Mouse (Mus musculus) Muller cell, postnatal 12 days (primary cell): ENCODE measurements around the gene Ppp1r37.
A peak's percentile ranks its signal among the peaks of the same experiment; 100 is the strongest.

Experiments used
- DNase-seq: peaks from one replicate; pipeline ENCODE4 v3.0.0-alpha.2; 2015; ENCODE audit errors: inconsistent ontology term

Ppp1r37 gene

DNA sequence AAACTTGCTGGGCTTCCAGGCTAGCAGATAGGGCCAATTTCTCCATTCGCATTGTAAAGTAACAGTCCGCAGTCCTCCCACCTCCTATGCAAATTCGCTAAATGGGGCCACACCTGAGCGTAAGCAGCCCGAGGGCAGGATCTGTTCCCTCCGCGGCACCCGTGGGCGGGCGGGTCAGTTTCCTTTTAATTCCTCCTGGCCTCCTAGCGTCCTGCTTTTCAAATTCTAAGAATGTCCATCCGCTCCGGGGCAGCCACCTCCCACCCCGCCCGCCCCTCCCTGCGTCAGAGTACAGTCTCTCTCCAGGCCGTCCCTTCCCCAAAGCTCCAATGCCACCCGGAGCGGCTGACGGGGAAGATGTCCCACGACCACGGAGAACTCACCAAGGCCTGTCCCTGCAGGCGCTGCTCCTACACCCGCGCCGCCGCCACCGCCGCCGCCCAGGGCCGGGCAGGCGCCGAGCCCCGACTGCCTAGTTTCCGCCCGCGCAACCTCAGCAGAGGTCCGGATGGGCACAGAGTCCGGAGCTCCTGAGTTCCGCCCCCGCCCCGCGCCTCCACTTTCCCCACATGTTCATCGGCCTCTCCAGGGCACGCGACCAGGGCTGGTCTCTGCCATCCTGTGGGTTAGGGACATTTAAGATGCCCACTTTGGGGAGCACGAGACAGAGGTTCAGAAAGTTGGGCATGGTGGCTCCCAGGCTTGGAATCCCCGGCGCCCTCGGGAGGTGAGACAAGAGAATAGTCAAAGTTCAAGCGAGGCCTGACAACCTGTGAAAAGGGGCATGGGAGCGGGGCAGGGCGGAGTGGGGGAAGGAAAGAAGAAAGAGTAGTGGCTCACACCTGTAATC lies 10.3 kb upstream of the Ppp1r37 start:
- DNase-seq, result peak; percentile 94

DNA sequence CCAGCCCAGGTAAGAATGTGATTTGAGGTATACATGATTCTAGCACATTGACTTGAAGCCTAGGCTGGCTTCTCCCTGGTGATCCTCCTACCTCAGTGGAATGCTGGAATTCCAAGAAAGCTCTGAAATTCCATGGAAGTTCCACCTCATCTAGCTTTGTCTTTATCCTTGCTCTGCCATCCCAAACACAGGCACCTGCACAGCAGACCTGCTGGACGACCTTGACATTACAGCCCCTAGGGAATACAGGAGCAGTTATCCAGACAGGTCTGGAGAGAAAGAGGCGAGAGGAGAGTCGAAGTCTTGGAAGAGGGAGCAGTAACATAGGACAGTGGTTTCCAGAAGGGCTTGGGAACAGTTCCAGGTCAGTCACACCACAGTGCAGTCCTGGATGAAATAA lies 6.8 kb upstream of the Ppp1r37 start:
- no peak for DNase-seq

DNA sequence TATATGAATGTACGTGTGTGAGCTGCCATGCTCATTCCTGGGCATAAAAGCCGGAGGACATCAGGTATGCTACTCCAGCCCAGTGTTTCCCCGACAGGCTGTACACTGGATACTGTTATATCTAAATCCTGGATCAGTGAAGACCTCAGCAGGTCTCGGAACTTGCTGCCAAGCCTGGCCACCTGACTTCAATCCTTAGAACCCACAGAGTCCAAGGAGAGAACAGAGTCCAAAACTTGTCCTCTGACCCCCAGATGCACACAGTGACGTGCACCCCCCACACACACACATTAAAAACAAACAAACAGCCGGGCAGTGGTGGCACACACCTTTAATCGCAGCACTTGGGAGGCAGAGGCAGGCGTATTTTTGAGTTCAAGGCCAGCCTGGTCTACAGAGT lies 4.5 kb upstream of the Ppp1r37 start:
- DNase-seq, result no peak

GRCm38 (mm10) chr7:19565803-19566202 lies 2.9 kb upstream of the Ppp1r37 start:
- DNase-seq, result no peak

- no peak for DNase-seq
Measured at GRCm38 (mm10) chr7:19564455-19564854, 1.6 kb upstream of the Ppp1r37 start.

DNA sequence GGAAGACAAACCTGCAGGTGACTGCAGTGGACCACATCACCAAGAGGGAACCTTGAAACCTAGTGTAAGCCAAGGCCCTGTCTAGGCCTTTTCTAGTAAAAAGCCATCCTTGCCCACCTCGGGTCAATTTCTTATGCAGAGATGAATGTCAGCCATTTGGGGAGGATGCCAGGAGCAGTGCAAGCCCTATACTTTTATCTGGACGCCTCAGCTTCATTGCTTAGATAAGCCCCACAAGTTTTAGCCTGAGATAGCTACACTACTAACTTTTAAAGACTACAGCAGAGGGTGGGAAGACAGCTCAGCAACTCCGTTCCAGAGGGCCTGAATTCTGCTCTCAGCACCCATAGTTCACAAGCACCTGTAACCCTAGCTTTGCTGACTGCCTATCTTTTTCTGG lies 1.0 kb upstream of the Ppp1r37 start:
- DNase-seq, result no peak

- DNase-seq, result peak; percentile 96
Measured at GRCm38 (mm10) chr7:19561765-19562642, 872 bp downstream of the Ppp1r37 start.

GRCm38 (mm10) chr7:19561431-19561764 lies 1.5 kb downstream of the Ppp1r37 start:
- peak; percentile 33 for DNase-seq

DNA sequence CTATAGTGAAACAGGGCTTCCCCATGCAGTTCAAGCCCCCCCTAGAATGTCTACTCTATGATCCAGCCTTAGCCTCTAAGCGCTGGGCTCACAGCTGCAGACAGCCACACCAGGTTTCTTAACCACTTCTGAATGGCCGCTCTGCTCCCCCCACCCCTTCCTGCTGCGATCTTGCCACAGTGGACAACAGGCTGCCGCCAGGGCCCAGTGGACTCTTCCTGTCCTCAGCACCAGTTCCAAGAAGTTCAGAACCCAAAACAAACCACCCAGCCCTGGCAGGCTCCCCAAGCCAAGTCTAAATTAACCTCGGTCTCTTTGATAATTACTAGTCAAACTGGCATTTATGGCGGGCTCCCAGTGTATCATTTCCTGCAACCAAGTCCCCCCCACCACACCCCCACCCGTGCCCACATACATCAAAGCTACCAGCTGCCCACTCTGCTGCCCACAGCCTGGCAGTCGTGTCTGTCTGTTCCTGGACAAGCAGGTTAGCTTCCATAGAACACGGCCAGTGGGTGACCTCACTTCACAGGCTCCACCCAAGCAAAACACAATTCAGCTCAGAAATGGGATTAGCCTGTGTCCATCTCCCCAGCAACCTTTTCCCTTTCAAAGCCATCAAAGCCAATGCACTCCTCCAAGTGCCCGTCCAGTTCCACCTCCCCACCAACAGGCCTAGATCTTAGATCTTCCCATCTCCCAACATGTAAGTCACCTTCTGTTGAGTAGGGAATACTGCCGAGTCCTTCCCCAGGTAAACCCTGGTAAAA lies 2.2 kb downstream of the Ppp1r37 start:
- DNase-seq, result peak; percentile 94

DNA sequence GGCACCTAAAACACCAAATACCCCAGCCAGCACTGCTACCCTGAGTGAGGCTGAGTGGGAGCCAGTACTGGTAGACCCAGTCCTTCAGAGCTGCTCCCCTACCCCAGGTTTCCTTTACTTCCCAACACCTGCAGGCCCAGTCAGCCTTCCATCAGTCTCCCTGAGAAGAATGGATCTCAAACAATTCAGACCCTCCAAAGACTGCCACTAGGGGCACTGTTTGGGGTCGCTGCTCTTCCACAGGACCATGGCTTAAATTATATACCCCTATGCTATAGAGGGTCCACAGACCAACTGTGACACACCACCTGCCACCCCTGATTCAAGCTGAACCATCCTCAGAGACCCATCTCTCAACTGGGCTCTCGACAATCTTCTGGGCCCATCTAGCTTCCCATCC lies 3.9 kb downstream of the Ppp1r37 start:
- no peak for DNase-seq

DNA sequence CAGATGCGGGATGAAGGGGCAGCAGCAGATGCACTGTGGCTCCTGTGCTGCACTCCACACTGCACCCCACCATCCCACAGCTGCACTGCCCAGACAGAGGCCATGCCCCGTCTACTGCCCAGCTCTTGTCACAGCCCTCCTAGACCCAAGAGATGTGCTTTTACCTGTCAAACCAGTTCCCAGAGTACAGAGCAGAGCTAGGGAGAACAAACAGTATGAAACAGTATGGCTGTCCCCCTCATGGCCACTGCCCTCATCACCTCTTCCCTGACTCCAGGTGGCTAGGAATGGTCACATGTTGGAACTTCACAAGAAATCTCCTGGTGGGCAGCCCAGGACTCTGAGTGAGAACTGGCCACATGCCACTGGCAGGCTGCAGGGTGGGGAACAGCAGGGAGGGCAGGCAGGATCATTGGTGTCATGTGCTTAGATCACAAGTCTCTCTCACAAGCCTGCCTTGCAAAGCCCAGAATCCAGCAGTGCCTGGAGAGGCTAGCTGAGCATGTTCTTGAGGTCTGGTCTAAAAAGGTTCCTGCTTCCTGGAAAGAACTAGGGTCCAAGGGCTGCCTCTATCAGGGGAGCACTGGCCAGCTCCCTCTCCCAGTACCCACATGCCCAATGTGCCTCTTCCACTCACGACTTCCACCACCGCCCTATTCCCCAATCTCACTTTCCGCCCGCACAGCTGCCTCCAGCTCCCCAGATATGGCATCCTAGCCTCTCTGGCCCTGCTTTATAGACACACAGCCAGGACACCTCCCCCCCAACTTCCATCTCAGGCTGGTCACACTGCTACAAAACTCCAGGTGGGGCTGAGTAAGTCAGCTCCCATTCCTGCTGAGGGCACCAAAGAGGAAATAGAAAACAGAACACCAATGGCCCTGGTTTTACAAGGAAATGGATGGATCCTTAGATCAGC lies 4.6 kb downstream of the Ppp1r37 start:
- DNase-seq, result no peak

- DNase-seq, result no peak
Measured at GRCm38 (mm10) chr7:19557086-19557485, 5.8 kb downstream of the Ppp1r37 start.

GRCm38 (mm10) chr7:19554168-19554567 lies 8.7 kb downstream of the Ppp1r37 start:
- no peak for DNase-seq

- DNase-seq, result no peak
Measured at GRCm38 (mm10) chr7:19552443-19552842, 10.4 kb downstream of the Ppp1r37 start.

DNA sequence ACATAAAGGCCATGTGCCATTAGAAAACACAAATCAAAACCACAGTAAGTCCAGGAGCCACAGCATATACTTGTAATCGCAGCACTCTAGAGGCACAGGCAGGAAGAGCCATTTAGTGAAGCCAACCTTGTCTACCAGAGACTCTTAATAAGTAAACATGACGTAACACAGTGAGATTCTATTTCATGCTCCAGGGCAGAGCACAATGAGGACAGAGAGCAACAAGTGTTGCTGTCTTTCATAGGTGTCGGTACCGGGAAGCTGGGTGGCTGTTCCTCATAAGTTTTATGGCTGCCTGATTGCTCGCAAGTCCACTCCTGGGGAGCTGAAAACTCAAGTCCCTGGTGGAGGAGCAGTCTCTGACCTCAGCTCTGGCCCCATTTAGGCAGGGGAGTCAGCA lies 11.2 kb downstream of the Ppp1r37 start:
- DNase-seq, result no peak

DNA sequence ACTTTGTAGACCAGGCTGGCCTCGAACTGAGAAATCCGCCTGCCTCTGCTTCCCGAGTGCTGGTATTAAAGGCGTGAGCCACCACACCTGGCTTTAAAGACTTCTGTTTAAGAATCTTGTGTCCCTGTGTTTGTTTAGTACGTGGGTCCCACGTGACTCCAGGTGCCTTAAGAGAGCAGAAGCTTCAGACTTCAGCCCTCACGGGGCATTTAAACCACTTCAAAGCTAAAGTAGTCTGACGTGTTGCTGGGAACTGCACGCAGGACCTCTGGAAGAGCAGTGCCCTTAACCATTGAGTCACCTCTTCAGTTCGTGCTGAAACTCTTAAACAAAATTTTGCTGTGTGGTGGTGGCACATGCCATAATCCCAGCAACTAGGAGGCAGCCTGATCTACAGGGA lies 13.5 kb downstream of the Ppp1r37 start:
- DNase-seq, result no peak

- no peak for DNase-seq
Measured at GRCm38 (mm10) chr7:19547344-19547969, 15.4 kb downstream of the Ppp1r37 start.

DNA sequence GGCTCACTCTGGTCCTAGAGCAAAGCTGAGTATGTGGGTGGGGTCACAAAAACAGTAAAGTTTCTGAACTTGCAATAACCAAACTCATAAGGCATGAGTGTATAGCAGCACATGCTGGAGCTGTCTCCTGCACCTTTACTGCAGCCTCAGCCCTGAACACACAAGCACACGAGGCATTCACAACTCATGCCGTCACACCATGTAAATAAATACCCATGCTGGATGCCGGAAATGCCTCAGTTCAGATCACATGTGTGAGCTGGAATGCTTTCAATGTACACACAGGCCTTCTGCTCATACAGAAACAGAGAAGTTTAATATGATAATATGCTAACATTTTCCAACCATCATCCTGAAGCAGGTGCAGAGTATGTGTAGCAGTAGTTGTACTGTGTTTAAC lies 16.9 kb downstream of the Ppp1r37 start:
- DNase-seq, result no peak

DNA sequence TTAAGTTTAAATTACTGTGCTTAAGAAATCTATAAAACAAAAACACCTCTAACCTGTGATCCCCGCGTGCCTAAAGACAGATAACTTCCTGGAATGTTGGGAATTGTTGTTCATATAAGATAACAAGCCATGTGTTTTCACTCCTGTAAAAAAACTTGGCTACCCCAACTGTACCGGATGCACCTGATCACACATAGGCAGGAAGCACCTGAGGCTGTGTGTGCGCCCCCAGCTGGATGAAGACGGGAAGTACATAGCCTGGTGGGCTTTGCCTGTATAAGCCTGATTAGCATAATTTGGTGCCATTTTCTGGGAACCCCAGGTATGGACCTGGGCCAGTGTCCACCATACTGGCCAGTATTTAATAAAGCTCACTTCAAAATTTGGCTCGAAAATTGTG lies 19.3 kb downstream of the Ppp1r37 start:
- no peak for DNase-seq

DNA sequence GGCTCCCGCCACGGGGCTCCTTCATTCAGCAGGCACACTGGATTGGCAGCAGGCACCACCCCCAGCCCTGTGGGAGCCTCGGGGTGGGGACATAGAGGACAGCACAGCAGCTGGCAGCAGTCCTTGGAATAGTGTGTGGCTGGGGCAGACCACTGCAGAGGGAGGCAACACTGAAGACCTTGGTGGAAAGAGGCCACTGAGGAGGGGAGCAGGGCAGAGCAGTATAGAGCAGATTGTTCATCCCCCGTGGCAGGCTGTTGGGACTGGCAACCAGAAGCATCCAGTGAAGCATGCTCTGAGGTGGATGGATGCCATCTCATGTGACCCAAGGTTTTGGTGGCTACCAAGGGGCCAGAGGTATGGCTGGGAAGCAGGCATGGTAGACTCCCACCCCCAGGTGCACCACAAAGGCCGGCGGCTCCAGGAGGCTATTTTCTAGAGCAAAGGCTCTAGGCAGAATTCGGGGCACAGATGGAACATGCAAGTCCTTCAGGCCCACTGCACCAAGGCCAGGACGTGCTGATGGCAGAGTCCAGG lies 20.7 kb downstream of the Ppp1r37 start:
- DNase-seq, result peak; percentile 77
